ENCODE assay signal across 27 mouse cellular contexts in the genomic region with DNA sequence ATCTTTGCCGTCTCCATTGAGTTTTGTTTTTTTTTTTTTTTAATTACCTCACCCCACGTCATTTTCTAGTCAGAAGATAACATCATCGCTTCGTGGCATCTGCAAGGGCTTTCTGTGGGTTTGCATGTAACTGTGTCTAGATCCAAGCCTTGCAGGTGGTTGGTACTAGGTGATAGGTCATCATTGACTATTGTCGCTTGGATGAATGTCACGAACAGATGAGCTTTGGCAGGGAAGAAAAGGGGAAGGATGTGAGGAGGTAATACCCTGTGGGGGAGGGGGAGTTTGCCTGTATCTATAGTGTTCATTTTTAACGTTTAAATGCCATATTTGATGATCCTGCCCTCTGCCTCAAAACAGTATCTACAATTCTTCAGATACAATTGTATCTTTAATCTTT.
A peak's percentile ranks its signal among the peaks of the same experiment; 100 is the strongest.
DNase-seq lines count a peak whose midpoint lies in the region; ATAC-seq and TF ChIP-seq lines count a peak whose summit lies in the region.
"Had no signal": no experiment of that assay in that cellular context is flagged by ENCODE, and none has a peak within 500 bp of the region (broad histone marks: within the 10 kb centered on the region; RNA-seq: fewer than 3 reads in every experiment).

No protein-coding gene starts in this region.

- no peaks in the 10 kb centered on the region for H3K79me2 ChIP-seq in CH12.LX (replicated peaks; ENCODE audit: control insufficient read depth, extremely low read depth, insufficient read depth, poor library complexity, severe bottlenecking)

- no peaks in the 10 kb centered on the region for H3K27me3 ChIP-seq in CH12.LX (replicated peaks)
- H3K27me3 ChIP-seq: forebrain, embryonic 13.5 days; hindbrain, embryonic 13.5 days; megakaryocyte, embryonic 14.5 days had no signal

- no peaks in the 10 kb centered on the region for H3K36me3 ChIP-seq in CH12.LX (replicated peaks in 1 of 2; ENCODE audit: control insufficient read depth in 1 of 2, insufficient read depth in 1 of 2, low read length in 1 of 2)
- H3K36me3 ChIP-seq: hindbrain, embryonic 13.5 days; lung, embryonic 15.5 days; midbrain, embryonic 12.5 days had no signal

- no peak for TF ChIP-seq RAD21 in CH12.LX (IDR thresholded peaks at IDR 0.05; ENCODE audit: low read depth, low read length)

- TF ChIP-seq POLR2A in CH12.LX (IDR thresholded peaks at IDR 0.05; ENCODE audit: low read depth, low read length): no peak

- peaks cover 0 to 14% of the 10 kb centered on the region in 2 experiments; a peak in 2 of 4 replicates for H3K4me1 ChIP-seq in CH12.LX (ENCODE audit: control insufficient read depth in 1 of 2, insufficient read depth in 2 of 2)
- H3K4me1 ChIP-seq: forebrain, embryonic 13.5 days; megakaryocyte, embryonic 14.5 days had no signal

- H3K9me3 ChIP-seq in CH12.LX (replicated peaks; ENCODE audit: low read length): no peaks in the 10 kb centered on the region
- H3K9me3 ChIP-seq: forebrain, embryonic 13.5 days; hindbrain, embryonic 13.5 days; lung, embryonic 15.5 days; midbrain, embryonic 12.5 days had no signal

- TF ChIP-seq CTCF in CH12.LX (conservative IDR thresholded peaks at IDR 0.05 in 1 of 2, IDR thresholded peaks at IDR 0.05 in 1 of 2; ENCODE audit: low read depth in 2 of 2, low read length in 2 of 2): no peak

- no peak overlapping the region for H3K4me3 ChIP-seq in CH12.LX (replicated peaks in 1 of 3; ENCODE audit: low read depth in 2 of 3, low read length in 2 of 3, poor library complexity in 1 of 3)
- H3K4me3 ChIP-seq: forebrain, embryonic 13.5 days; hindbrain, embryonic 13.5 days; lung, embryonic 15.5 days; megakaryocyte, embryonic 14.5 days; midbrain, embryonic 12.5 days had no signal

- H3K4me2 ChIP-seq in CH12.LX (ENCODE audit: insufficient read depth, low read depth, poor library complexity, severe bottlenecking): no peak overlapping the region
- H3K4me2 ChIP-seq: forebrain, embryonic 13.5 days; heart, embryonic 11.5 days; hindbrain, embryonic 13.5 days; lung, embryonic 15.5 days; midbrain, embryonic 12.5 days had no signal

- no peak for TF ChIP-seq EP300 in CH12.LX (IDR thresholded peaks at IDR 0.05; ENCODE audit: low read length)

- in situ Hi-C loops in CH12.LX (cut with MboI; ENCODE audit: low pct_ligation_motif_present, low pct_unique_long_range_greater_than_20kb, low sequenced_read_pairs): no loop called here

- peak; percentile 34 for DNase-seq in A20 (ENCODE audit: low read depth, low spot score)
- peak; percentile 60 for DNase-seq in CH12.LX (ENCODE audit: extremely low read depth)
- DNase-seq in thymus, postnatal 25 days: peak; percentile 11
- DNase-seq in left cerebral cortex, postnatal 36 days (ENCODE audit: low spot score in 2 of 2): no peak
- DNase-seq in right cerebral cortex, postnatal 14 days: no peak
- DNase-seq in gastrocnemius, postnatal 10 days: no peak
- DNase-seq: adrenal gland, adult 2 months; adrenal gland, postnatal 36 days; cerebellum, adult 18-20 months; cerebellum, postnatal 14 days; gastrocnemius, postnatal 25 days; heart, adult 18-20 months; heart, postnatal 36 days; kidney, adult 8-10 months; kidney, postnatal 4 days; liver; right cerebral cortex, adult 18-20 months; right cerebral cortex, postnatal 4 days had no signal

- dilution Hi-C loops in CH12.LX (cut with MboI; ENCODE audit: extremely low pct_ligation_motif_present, extremely low pct_unique_long_range_greater_than_20kb, low sequenced_read_pairs): no loop called here

- ATAC-seq in megakaryocyte, adult 5-6 weeks (ENCODE audit: poor library complexity, severe bottlenecking): peak; percentile 67
- ATAC-seq: forebrain, embryonic 13.5 days; intestine, embryonic 16.5 days had no signal

- H3K27ac ChIP-seq in CH12.LX (ENCODE audit: insufficient read depth, low read depth): no peak overlapping the region
- H3K27ac ChIP-seq: forebrain, embryonic 13.5 days; hindbrain, embryonic 13.5 days; kidney, postnatal 0 days; lung, embryonic 15.5 days; midbrain, embryonic 12.5 days had no signal

- intact Hi-C loops in left cerebral cortex, postnatal 36 days (cut with DNase I): no loop called here

- H3K9ac ChIP-seq in CH12.LX (ENCODE audit: insufficient read depth, low read depth): no peak overlapping the region
- H3K9ac ChIP-seq: forebrain, embryonic 13.5 days; hindbrain, embryonic 13.5 days; lung, embryonic 15.5 days; midbrain, embryonic 12.5 days had no signal

TF ChIP-seq in CH12.LX, 34 proteins besides CTCF, POLR2A, EP300 and RAD21:
- TF ChIP-seq GABPA (IDR thresholded peaks at IDR 0.05; ENCODE audit: insufficient replicate concordance, low read depth, low read length): no peak
- no peak for TF ChIP-seq RCOR1 (conservative IDR thresholded peaks at IDR 0.05; ENCODE audit: low read depth, low read length)
- TF ChIP-seq ZNF384 (IDR thresholded peaks at IDR 0.05; ENCODE audit: low read depth, low read length): no peak
- TF ChIP-seq JUND (conservative IDR thresholded peaks at IDR 0.05; ENCODE audit: low read depth, low read length): no peak
- no peak for TF ChIP-seq TCF12 (IDR thresholded peaks at IDR 0.05; ENCODE audit: low read depth, low read length)
- TF ChIP-seq ETS1 (conservative IDR thresholded peaks at IDR 0.05; ENCODE audit: low read depth, low read length): no peak; the same call in 1 of the 2 replicates
- TF ChIP-seq MYC (IDR thresholded peaks at IDR 0.05; ENCODE audit: low read depth, low read length): no peak

Comparison
In these comparisons a context has a peak if more than half of its experiments do, and no peak if none do; other contexts are left out.
1. DNase-seq: peak in A20 (single experiment), CH12.LX (single experiment) and thymus, postnatal 25 days (single experiment); none in left cerebral cortex, postnatal 36 days (0 of 2), right cerebral cortex, postnatal 14 days (single experiment) and gastrocnemius, postnatal 10 days (single experiment).